Mouse (Mus musculus) kidney, embryonic 14.5 days (tissue): ENCODE results near the gene Gm49776. TPM values are rescaled to one million over a fixed set of nuclear protein-coding genes. Genes with fewer than 3 reads are reported as not detected.

Source experiments
- ATAC-seq: fragments of 200-750 bp; cut with Nextera tagmentation; 2 replicates; pipeline ENCODE4 v1.8.0; 2017; ENCODE audit warnings: moderate number of reproducible peaks, mild to moderate bottlenecking, moderate TSS enrichment, moderate library complexity; ENCODE audit not compliant: low FRiP score, low TSS enrichment
- H3K27ac ChIP-seq: fragments of 300-500 bp; sonication (generic); 2 replicates; pipeline ENCODE4 v1.5.1; 2014; ENCODE audit warnings: low read depth, mild to moderate bottlenecking, low read length, moderate library complexity, mixed read lengths
- H3K27me3 ChIP-seq: fragments of 300-500 bp; sonication (generic); 2 replicates; pipeline ENCODE4 v1.6.1; 2014; ENCODE audit warnings: mild to moderate bottlenecking, low read length; ENCODE audit not compliant: control insufficient read depth, insufficient read depth
- H3K36me3 ChIP-seq: fragments of 300-500 bp; sonication (generic); 2 replicates; pipeline ENCODE4 v1.6.1; 2014; ENCODE audit warnings: low read length, mixed read lengths; ENCODE audit not compliant: control insufficient read depth, insufficient read depth
- H3K4me1 ChIP-seq: fragments of 300-500 bp; sonication (generic); 2 replicates; pipeline ENCODE4 v1.6.1; 2014; ENCODE audit warnings: low read length, mixed read lengths; ENCODE audit not compliant: control insufficient read depth, insufficient read depth
- H3K4me2 ChIP-seq: fragments of 300-500 bp; sonication (generic); replicated peaks from 2 replicates; pipeline ENCODE4 v1.6.1; 2014; ENCODE audit warnings: low read depth, mild to moderate bottlenecking, low read length
- H3K4me3 ChIP-seq: fragments of 300-500 bp; sonication (generic); 2 replicates; pipeline ENCODE4 v1.5.1; 2014; ENCODE audit warnings: mild to moderate bottlenecking, low read length
- H3K9ac ChIP-seq: fragments of 300-500 bp; sonication (generic); 2 replicates; pipeline ENCODE4 v1.6.1; 2014; ENCODE audit warnings: low read depth, mild to moderate bottlenecking, low read length, moderate library complexity
- H3K9me3 ChIP-seq: fragments of 300-500 bp; sonication (generic); 2 replicates; pipeline ENCODE4 v1.6.1; 2016; ENCODE audit warnings: low read length; ENCODE audit not compliant: control insufficient read depth
- WGBS: fragments of 180-500 bp; shearing (Covaris S2); extraction: QIAGEN DNeasy Blood & Tissue Kit; methylation state at CpG from one replicate; pipeline ENCODE4 v1.1.7; 2014; 5-methylcytosine and 5-hydroxymethylcytosine counted together
- polyA plus RNA-seq: library from polyadenylated mRNA; unstranded; fragments of >200 nt; fragmentation: Nextera tagmentation; extraction: Ambion mirVana; gene quantifications from 2 replicates; pipeline ENCODE4 v1.2.1, GENCODE M21; 2014

Gene Gm49776
- polyA plus RNA-seq, 1 experiment from 2014 or later, result 1.9 TPM

DNA sequence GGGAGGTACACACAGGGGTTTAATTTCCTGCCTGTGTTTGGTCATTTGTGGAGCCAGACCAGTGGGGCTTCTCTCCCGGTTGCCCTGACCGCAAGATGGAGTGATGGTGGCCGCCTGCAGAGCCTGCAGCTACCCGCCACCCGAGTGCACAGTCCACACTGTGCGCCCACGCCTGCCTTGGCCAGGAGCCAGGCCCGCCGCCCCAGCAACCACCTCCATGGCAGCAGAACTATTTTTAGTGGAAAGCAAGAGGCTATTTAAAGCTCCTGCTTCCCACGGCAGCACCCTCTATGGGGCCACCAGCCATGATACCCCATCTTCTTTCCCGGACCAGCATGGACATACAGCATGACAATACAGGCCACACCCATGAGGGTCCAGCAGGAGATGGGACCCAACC is 28.5 kb downstream of the Gm49776 start:
- Histone ChIP-seq H3K9me3 (no peaks in the 10 kb centered on the region), H3K9ac (no peak overlapping the region), H3K27me3 (no peaks in the 10 kb centered on the region), H3K27ac (no peak overlapping the region), H3K4me2 (no peak overlapping the region), H3K36me3 (peaks cover 37% of the 10 kb centered on the region), H3K4me1 (peaks cover 18% of the 10 kb centered on the region; the same call in 1 of the 2 replicates), H3K4me3 (no peak overlapping the region)
- ATAC-seq, result no peak
- WGBS, result 82% methylated on average over 11 of the region's 11 CpGs

DNA sequence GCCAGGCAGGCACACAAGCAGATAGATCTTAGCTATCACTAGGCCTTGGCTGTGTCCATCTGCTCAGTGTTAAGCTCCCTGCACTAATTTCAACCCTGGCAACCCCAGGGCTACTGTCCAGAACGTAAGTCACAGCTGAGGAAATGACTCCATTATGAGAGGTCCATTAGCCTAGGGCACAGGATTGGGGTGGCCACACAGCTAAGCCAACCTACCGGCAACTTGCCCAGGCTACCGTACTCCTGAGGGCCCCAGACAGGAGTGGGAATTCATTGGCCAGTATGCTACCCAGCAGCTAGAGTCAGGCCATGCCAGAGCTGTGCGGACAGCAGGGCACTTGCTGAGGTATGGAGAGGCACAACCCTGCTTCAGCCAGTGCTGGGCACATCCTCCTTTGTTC is 29.3 kb downstream of the Gm49776 start:
- Histone ChIP-seq H3K27me3 (no peaks in the 10 kb centered on the region), H3K27ac (no peak overlapping the region), H3K4me2 (no peak overlapping the region), H3K9me3 (no peaks in the 10 kb centered on the region), H3K4me3 (no peak overlapping the region), H3K36me3 (peaks cover 45% of the 10 kb centered on the region), H3K4me1 (peaks cover 16% of the 10 kb centered on the region; the same call in 1 of the 2 replicates), H3K9ac (no peak overlapping the region)
- 89% methylated on average over 4 of the region's 4 CpGs for WGBS
- ATAC-seq, result no peak

DNA sequence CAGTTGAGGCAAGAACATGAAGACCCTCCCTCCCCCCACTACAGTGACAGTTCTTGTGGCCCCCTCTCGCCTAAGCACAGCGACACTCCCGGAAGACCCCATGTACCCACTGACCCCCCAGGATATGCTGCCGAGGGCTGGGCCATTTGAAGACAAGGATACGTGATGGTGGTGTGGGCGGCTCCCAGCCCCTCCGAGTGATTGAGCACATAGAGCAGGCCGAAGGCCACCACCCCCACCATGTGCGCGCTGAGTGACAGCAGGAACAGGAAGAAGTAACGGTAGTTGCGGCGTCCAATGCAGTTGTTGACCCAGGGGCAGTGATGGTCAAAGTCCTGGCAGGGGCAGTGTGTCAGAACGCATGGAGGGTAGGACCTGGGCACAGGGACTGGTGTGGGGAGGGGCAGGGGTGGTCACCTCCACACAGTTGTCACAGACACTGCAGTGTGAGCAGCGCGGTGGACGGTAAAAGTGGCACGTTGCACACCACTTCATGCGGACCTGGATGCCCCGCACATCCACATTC is 30.2 kb downstream of the Gm49776 start:
- no peak overlapping the region for H3K4me2 ChIP-seq
- H3K27me3 ChIP-seq, result no peaks in the 10 kb centered on the region
- no peak overlapping the region for H3K4me3 ChIP-seq
- no peak for ATAC-seq
- WGBS, result 87% methylated on average over 20 of the region's 20 CpGs
- H3K4me1 ChIP-seq, result peaks cover 11% of the 10 kb centered on the region; the same call in 1 of the 2 replicates
- H3K36me3 ChIP-seq, result peaks cover 54% of the 10 kb centered on the region
- H3K9me3 ChIP-seq, result no peaks in the 10 kb centered on the region
- H3K9ac ChIP-seq, result no peak overlapping the region
- H3K27ac ChIP-seq, result no peak overlapping the region

DNA sequence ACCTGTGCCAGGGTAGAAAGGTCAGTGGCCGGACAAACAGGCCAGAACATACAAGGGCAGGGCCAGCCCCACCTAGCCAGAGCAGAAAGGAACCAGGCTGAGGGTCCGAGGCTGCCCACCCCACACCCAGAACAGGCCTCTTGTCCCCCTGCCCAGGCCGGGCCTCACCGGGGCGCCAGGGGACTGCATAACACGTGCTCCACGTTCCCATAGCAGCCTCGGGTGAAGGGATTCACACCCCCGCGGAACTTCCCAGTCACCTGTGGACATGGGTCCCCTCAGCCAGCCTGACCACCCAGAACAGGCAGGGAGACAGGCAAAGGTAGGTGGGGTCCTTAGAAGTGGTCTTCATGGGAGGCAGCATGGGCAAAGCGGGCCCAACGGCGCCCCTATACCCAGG is 30.9 kb downstream of the Gm49776 start:
- Histone ChIP-seq H3K36me3 (peaks cover 60% of the 10 kb centered on the region), H3K4me3 (no peak overlapping the region), H3K4me1 (peaks cover 11% of the 10 kb centered on the region; the same call in 1 of the 2 replicates), H3K9me3 (no peaks in the 10 kb centered on the region), H3K4me2 (no peak overlapping the region), H3K27me3 (no peaks in the 10 kb centered on the region), H3K27ac (no peak overlapping the region), H3K9ac (no peak overlapping the region)
- 88% methylated on average over 13 of the region's 13 CpGs for WGBS
- no peak for ATAC-seq

DNA sequence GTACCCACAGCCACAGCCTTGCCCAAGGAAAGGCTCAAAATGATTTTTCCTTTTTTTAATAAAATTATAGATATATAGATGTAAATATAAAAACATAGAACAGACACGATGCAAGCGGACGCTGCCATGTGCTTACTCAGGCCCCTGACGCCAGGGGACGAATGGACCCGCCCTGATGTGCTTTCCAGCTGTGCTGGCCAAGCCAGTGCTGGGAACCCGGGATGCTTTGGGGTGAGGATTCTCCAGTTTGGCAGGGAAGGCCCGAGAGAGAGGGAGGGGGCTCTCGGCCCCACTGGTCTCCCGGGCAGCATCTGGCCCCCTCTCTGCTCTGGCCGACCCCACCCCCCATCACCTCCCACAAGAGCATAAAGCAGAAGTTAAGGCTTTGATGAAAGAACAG is 35.9 kb downstream of the Gm49776 start:
- H3K4me3 ChIP-seq, result no peak overlapping the region
- ATAC-seq, result no peak
- no peak overlapping the region for H3K9ac ChIP-seq
- no peak overlapping the region for H3K27ac ChIP-seq
- WGBS, result 81% methylated on average over 11 of the region's 11 CpGs
- peaks cover 12% of the 10 kb centered on the region for H3K4me1 ChIP-seq
- H3K36me3 ChIP-seq, result peaks cover 48% of the 10 kb centered on the region
- no peak overlapping the region for H3K4me2 ChIP-seq
- H3K9me3 ChIP-seq, result no peaks in the 10 kb centered on the region
- no peaks in the 10 kb centered on the region for H3K27me3 ChIP-seq

DNA sequence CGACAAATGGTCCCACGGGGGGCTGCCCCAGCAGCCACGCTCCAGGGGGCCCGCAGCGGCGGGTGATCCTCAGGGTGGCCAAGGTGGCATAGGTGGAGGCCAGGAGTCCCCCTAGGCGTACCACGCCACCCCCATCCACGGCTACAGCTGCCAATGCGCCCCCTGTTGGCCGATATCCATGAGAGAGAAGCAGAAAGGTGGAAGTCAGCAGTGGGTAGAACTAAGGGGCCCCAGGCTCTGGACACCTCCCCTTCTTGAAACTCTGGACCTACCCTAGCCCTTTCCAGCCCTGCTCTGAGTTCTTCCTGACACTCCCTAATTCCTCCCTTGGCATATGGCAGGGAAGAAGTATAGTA is 36.6 kb downstream of the Gm49776 start:
- Histone ChIP-seq H3K27ac (no peak overlapping the region), H3K9me3 (no peaks in the 10 kb centered on the region), H3K4me2 (no peak overlapping the region), H3K27me3 (no peaks in the 10 kb centered on the region), H3K9ac (no peak overlapping the region), H3K4me1 (peaks cover 12% of the 10 kb centered on the region), H3K36me3 (peaks cover 42% of the 10 kb centered on the region), H3K4me3 (no peak overlapping the region)
- WGBS, result 77% methylated on average over 11 of the region's 11 CpGs
- ATAC-seq, result no peak

DNA sequence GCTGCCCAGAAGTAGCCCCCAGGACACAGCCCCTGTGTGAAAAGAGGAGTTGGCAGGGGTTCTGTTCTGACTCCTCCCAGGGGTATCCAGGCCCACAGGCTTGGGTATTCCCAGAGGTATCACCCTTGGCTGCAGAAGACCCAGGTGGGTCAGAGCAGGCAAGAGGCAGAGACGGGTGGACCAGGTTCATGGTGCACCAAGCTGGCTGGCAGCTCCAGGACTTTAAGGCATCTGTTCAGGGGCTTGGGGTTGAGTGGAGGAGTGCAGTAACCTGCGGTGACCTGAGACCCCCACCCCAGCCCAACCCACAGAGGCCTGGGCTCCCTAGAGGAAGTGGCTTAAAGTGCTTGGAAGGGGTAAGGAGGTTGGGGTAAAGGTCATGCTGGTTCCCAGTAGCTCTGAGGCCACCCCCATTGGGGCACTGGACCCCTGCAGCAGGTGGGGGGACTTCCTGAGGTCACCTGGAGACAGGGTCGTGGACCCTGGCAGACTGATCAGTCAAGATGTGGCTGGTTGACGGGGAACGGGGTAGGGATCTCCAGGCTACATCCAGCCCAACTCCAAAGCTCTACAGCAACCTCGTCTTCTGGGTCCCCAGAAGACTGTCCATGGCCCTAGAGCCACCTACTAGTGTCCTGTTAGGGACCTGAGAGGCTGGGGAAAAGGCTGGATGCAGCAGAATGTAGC is 37.1 kb downstream of the Gm49776 start:
- peaks cover 37% of the 10 kb centered on the region for H3K36me3 ChIP-seq
- no peak overlapping the region for H3K27ac ChIP-seq
- H3K9me3 ChIP-seq, result no peaks in the 10 kb centered on the region
- H3K4me3 ChIP-seq, result no peak overlapping the region
- ATAC-seq, result no peak
- no peak overlapping the region for H3K4me2 ChIP-seq
- H3K27me3 ChIP-seq, result no peaks in the 10 kb centered on the region
- 88% methylated on average over 6 of the region's 6 CpGs for whole genome bisulfite sequencing
- no peak overlapping the region for H3K9ac ChIP-seq
- peaks cover 12% of the 10 kb centered on the region for H3K4me1 ChIP-seq

DNA sequence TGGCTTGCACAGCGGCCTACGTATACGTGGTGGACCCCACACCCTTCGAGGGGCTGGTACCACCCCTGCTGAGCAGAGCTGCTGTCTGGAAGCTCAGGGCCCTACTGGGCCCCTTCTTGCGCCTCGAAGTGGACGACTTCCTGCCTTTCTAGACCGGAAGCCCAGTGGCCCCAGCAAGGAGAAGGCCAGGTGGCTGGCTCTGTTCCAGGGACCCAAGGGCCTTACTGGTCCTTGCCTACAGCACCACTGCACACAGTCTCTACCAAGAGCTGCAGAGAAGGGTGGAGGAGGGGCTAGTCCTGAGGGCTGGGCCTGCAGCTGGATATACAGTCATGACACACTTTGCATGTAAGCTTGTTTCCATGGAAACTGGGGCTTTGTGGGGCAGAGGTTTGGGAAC is 38.1 kb downstream of the Gm49776 start:
- Histone ChIP-seq H3K9ac (0 out of 2 replicates have a peak overlapping the region, but pooled peaks have one; percentile 23), H3K36me3 (peaks cover 27% of the 10 kb centered on the region), H3K4me1 (peaks cover 12% of the 10 kb centered on the region), H3K27ac (no peak overlapping the region; the same call in 1 of the 2 replicates), H3K9me3 (no peaks in the 10 kb centered on the region), H3K4me3 (no peak overlapping the region), H3K27me3 (no peaks in the 10 kb centered on the region), H3K4me2 (no peak overlapping the region)
- WGBS, result 41% methylated on average over 8 of the region's 8 CpGs
- peak; percentile 60 for ATAC-seq

DNA sequence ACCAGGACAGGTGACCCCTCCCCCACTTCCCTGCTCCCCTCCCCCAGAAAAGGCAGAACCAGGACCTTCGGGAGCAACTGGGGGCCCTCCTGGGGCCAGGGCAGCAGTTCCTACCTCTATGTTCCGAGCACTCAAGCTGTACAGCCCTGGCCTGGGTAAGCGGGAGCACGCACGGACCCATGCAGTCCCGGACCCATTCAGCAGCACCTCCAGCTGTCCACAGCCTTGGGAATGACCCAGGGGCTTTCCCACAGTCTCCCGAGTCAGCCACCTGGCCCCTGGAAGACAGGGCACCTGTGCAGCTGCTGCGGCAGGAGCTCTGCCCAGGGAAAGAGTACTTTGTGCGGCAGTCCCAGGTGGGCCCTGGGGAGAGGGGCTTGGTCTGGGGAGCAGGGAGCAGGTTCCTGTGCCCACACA is 39.5 kb downstream of the Gm49776 start:
- H3K9ac ChIP-seq, result no peak overlapping the region
- H3K36me3 ChIP-seq, result peaks cover 13% of the 10 kb centered on the region
- 75% methylated on average over 9 of the region's 9 CpGs for WGBS

More for the DNA sequence above, 39.5 kb downstream of the Gm49776 start:
- Histone ChIP-seq H3K9me3 (no peaks in the 10 kb centered on the region), H3K27ac (no peak overlapping the region), H3K4me2 (no peak overlapping the region), H3K4me1 (peaks cover 12% of the 10 kb centered on the region), H3K4me3 (no peak overlapping the region), H3K27me3 (no peaks in the 10 kb centered on the region)
- ATAC-seq, result no peak
